Mouse (Mus musculus) lung, embryonic 14.5 days (tissue): ENCODE measurements at regions not wholly inside any gene's neighbourhood (a gene's known extent, or its start where the extent isn't known, plus 50 kb on each side); places are given as distances from the start of the nearest gene placed in this dataset.
"Not testable (repeated sequence)": the region's sequence is repeated elsewhere in the genome, so short reads cannot be mapped to it uniquely, and the experiment has no call there.

ENCODE experiments used
- ATAC-seq: fragments of 200-750 bp; cut with Nextera tagmentation; 2 replicates; pipeline ENCODE4 v1.8.0; 2017; ENCODE audit warnings: mild to moderate bottlenecking, moderate TSS enrichment, moderate library complexity; ENCODE audit not compliant: insufficient read depth
- DNase-seq: peaks from one replicate; pipeline ENCODE4 v3.0.0-alpha.2; 2015
- H3K27ac ChIP-seq: fragments of 300-500 bp; sonication (generic); 2 replicates; pipeline ENCODE4 v1.5.1; 2014; ENCODE audit warnings: low read depth, mild to moderate bottlenecking, moderate library complexity
- H3K27me3 ChIP-seq: fragments of 300-500 bp; sonication (generic); 2 replicates; pipeline ENCODE4 v1.6.1; 2014; ENCODE audit warnings: low read length, control low read depth; ENCODE audit not compliant: insufficient read depth
- H3K36me3 ChIP-seq: fragments of 300-500 bp; sonication (generic); 2 replicates; pipeline ENCODE4 v1.6.1; 2014; ENCODE audit warnings: control low read depth; ENCODE audit not compliant: insufficient read depth
- H3K4me1 ChIP-seq: fragments of 300-500 bp; sonication (generic); 2 replicates; pipeline ENCODE4 v1.6.1; 2014; ENCODE audit warnings: antibody characterized with exemption, control low read depth; ENCODE audit not compliant: insufficient read depth
- H3K4me2 ChIP-seq: fragments of 300-500 bp; sonication (generic); 2 replicates; pipeline ENCODE4 v1.6.1; 2014; ENCODE audit warnings: mild to moderate bottlenecking
- H3K4me3 ChIP-seq: fragments of 300-500 bp; sonication (generic); 2 replicates; pipeline ENCODE4 v1.5.1; 2014; ENCODE audit warnings: low read depth, low read length
- H3K9ac ChIP-seq: fragments of 300-500 bp; sonication (generic); 2 replicates; pipeline ENCODE4 v1.6.1; 2014
- H3K9me3 ChIP-seq: fragments of 300-500 bp; sonication (generic); 2 replicates; pipeline ENCODE4 v1.6.1; 2016; ENCODE audit warnings: low read depth, low read length, control low read depth
- CTCF ChIP-seq: IDR thresholded peaks from 2 replicates; pipeline ENCODE4 v1.5.1; 2016; ENCODE audit warnings: antibody characterized with exemption, low read depth
- WGBS: fragments of 180-500 bp; shearing (Covaris S2); extraction: QIAGEN DNeasy Blood & Tissue Kit; methylation state at CpG from one replicate; pipeline ENCODE4 v1.1.7; 2014; 5-methylcytosine and 5-hydroxymethylcytosine counted together

DNA sequence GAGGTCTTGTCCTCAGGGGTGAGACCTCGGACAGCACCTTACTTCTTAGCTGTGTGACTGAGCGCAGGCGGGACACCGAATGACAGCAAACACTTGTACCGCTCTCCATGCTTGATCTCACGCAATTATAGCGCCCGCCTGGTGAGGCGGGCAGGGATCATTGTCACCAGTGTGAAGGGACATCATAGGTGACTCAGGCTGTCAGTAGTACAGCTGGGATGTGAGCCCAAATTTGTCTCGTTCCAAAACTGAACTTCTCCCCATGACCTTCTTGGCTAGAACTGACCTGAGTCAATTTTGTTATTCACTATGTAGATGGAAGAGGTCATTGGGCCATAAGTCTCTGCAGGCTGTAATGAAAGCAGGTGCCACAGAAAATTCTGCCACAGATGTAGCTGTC is 104.1 kb upstream of the Rad23b start:
- H3K9ac ChIP-seq: no peak overlapping the region
- H3K4me3 ChIP-seq: no peak overlapping the region
- DNase-seq (no peak), ATAC-seq (no peak)
- no peaks in the 10 kb centered on the region for H3K27me3 ChIP-seq
- no peak overlapping the region for H3K27ac ChIP-seq
- no peak for TF ChIP-seq CTCF
- H3K4me1 ChIP-seq: no peaks in the 10 kb centered on the region
- no peaks in the 10 kb centered on the region for H3K36me3 ChIP-seq
- WGBS: 74% methylated on average over 10 of the region's 10 CpGs
- no peaks in the 10 kb centered on the region for H3K9me3 ChIP-seq
- no peak overlapping the region for H3K4me2 ChIP-seq

DNA sequence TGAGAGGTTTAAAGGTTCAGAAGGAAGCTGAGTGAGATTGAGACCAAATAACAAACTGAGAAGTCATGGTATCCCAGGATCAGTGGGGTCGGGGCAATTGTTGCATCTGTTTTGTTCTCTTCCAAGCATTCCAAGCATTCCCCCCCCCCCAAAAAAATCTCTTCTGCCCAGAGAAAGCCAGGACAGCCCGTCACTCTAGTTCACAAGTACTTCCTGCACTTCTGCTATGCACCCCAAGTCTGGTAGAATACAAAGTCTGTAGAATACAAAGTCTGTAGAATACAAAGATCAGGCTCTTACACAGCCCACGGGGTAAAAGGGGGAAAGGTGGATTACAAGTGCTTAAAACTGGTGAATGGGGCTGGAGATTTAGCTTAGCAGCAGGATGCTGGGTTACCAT is 99.5 kb upstream of the Rad23b start:
- no peaks in the 10 kb centered on the region for H3K27me3 ChIP-seq
- DNase-seq (no peak), ATAC-seq (no peak)
- H3K4me1 ChIP-seq: no peaks in the 10 kb centered on the region
- no peak overlapping the region for H3K9ac ChIP-seq
- H3K9me3 ChIP-seq: no peaks in the 10 kb centered on the region; the same call in 1 of the 2 replicates
- H3K4me3 ChIP-seq: no peak overlapping the region
- TF ChIP-seq CTCF: no peak
- H3K36me3 ChIP-seq: no peaks in the 10 kb centered on the region
- H3K27ac ChIP-seq: no peak overlapping the region
- no peak overlapping the region for H3K4me2 ChIP-seq
- WGBS: 40% methylated on average over 3 of the region's 3 CpGs

DNA sequence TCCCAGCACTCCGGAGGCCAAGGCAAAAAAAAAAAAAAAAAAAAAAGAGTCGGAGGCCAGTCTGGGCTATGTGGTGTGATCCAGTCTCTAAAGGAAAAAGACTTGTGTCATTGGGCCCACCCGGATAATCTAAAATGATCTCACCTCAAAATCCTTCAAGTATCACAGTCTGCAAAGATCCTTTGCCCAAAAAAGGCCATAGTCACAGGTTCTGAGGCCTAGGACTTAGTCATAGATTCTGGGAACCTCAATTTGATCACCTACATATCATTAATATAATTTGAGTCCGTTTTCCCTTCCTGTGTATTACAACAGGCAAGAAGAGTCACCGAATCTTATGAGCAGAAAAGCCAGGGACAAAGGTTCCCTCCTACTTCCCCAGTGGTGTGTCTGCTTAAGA is 98.3 kb upstream of the Rad23b start:
- no peak overlapping the region for H3K9ac ChIP-seq
- no peaks in the 10 kb centered on the region for H3K27me3 ChIP-seq
- H3K4me1 ChIP-seq: no peaks in the 10 kb centered on the region
- no peak overlapping the region for H3K4me3 ChIP-seq
- no peaks in the 10 kb centered on the region for H3K36me3 ChIP-seq
- H3K27ac ChIP-seq: no peak overlapping the region
- no peak for ATAC-seq
- 74% methylated on average over 5 of the region's 5 CpGs for WGBS
- no peak for DNase-seq
- no peaks in the 10 kb centered on the region; the same call in 1 of the 2 replicates for H3K9me3 ChIP-seq
- H3K4me2 ChIP-seq: no peak overlapping the region
- TF ChIP-seq CTCF: no peak

DNA sequence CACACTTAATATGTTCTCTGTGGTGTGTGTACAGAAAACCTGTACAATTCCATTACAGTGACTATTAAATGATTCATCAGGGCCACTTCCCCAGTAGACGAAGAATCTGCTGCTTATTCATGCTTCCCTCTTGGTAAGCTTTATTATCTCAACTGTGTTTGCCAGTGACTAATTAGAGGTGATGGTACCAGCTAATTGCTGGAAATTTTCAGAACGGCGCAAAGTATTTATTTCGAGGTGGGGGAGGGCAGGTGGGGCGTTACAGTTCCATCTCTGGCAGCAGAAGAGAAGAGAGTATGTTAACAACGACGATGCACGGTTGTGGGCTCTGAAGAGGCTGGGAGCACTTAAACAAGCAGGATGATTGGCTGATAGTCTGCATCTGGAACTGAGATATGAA is 96.1 kb upstream of the Rad23b start:
- Histone ChIP-seq H3K9ac (no peak overlapping the region), H3K4me2 (no peak overlapping the region), H3K4me3 (no peak overlapping the region), H3K27me3 (no peaks in the 10 kb centered on the region), H3K36me3 (no peaks in the 10 kb centered on the region), H3K27ac (no peak overlapping the region), H3K4me1 (no peaks in the 10 kb centered on the region), H3K9me3 (no peaks in the 10 kb centered on the region; the same call in 1 of the 2 replicates)
- WGBS: 79% methylated on average over 8 of the region's 8 CpGs
- TF ChIP-seq CTCF: no peak
- ATAC-seq: no peak
- DNase-seq: no peak

DNA sequence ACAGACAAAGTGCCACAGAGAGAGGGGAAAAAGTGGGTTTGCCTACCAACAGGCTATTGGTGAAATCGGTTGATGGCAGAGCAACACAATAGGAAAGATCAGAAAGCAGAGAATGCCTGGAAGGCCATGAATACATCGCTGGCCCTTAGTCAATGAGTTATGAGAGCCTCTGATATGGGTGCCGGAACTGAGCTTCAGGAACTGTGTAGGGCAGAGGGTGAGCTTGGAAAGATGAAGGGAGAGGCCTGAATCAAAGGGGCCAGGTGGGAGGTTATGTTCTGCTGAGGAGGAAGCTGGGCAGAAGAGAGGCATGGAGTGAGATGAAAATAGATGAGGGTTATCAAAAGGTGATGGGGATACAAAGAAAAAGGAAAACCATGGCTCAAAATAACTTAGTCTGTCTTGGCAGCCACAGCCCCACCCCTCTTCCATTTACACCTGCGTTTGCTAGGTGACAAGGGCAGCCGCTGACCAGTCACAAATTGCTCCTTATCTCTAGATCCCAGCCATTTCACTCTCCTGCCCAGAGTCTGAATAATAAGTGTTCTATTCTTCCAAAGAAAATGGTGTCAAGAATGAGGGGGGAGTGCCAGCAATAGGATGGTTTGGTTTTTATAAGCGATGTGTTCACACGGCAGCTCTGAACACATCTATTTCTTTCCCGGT is 77.7 kb upstream of the Rad23b start:
- H3K4me2 ChIP-seq: no peak overlapping the region
- ATAC-seq (no peak), DNase-seq (no peak)
- no peak overlapping the region for H3K4me3 ChIP-seq
- no peak overlapping the region for H3K27ac ChIP-seq
- H3K4me1 ChIP-seq: no peaks in the 10 kb centered on the region
- 59% methylated on average over 8 of the region's 8 CpGs for WGBS
- TF ChIP-seq CTCF: no peak
- H3K9ac ChIP-seq: no peak overlapping the region
- no peaks in the 10 kb centered on the region for H3K27me3 ChIP-seq
- H3K9me3 ChIP-seq: no peaks in the 10 kb centered on the region
- H3K36me3 ChIP-seq: no peaks in the 10 kb centered on the region

DNA sequence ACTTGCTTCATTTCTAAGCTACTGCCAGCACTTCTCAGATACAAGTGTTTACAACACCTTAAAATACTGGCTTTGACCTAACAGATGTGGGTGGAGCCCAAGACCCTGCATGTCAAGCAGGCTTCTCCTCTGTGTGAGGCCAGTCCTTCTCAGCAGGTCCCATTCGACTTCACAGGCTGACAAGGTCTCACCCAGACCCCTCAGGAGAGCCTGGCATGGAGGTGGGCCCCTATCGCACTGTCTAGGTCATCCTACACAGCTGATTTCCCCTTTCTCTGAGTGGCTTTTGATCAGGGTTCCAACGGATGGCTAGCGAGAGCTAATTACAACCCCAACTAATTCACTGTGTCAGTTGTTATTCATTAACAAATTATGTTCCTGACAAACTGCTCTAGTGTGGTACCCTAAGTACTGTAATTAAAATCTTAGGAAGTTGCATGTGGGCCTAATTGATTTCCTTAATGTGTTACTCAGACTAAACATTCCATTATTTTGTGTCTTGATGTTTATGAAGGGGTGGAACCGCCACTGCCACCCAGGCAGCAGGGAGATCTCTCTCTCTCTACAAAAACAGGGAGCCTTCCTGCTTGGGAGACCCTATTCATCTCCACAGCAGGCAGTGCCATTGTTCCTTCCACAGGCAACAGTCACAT is 73.4 kb upstream of the Rad23b start:
- no peak overlapping the region for H3K9ac ChIP-seq
- H3K36me3 ChIP-seq: no peaks in the 10 kb centered on the region
- no peak overlapping the region for H3K27ac ChIP-seq
- H3K4me1 ChIP-seq: no peaks in the 10 kb centered on the region
- ATAC-seq (no peak), DNase-seq (no peak)
- WGBS: 35% methylated on average over 5 of the region's 5 CpGs
- H3K27me3 ChIP-seq: no peaks in the 10 kb centered on the region
- no peak overlapping the region for H3K4me2 ChIP-seq
- TF ChIP-seq CTCF: no peak
- H3K9me3 ChIP-seq: no peaks in the 10 kb centered on the region
- H3K4me3 ChIP-seq: no peak overlapping the region

DNA sequence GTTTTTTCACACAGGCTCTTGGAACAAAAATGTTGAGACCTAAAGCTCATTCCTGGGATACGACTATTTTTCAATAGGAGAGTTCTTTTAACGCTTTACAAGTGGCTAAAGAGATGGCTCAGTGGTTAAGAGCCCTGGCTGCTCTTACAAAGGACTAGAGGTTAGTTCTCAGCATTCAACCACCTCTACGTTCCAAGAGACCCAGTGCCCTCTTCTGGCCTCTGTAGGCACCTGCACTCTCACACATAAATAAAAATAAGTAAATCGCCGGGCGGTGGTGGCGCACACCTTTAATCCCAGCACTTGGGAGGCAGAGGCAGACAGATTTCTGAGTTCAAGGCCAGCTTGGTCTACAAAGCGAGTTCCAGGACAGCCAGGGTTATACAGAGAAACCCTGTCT is 70.5 kb upstream of the Rad23b start:
- ATAC-seq, DNase-seq, H3K4me3 ChIP-seq, H3K9ac ChIP-seq, H3K27ac ChIP-seq, H3K9me3 ChIP-seq, H3K4me1 ChIP-seq, H3K27me3 ChIP-seq, H3K4me2 ChIP-seq, H3K36me3 ChIP-seq: not testable (repeated sequence)
- 82% methylated on average over 8 of the region's 8 CpGs for WGBS
